Mouse (Mus musculus): ENCODE results near the gene Gm8113. TPM values are rescaled to one million over a fixed set of nuclear protein-coding genes. Genes with fewer than 3 reads are reported as not detected.
"Not testable (repeated sequence)": the region's sequence is repeated elsewhere in the genome, so short reads cannot be mapped to it uniquely, and the experiment has no call there.

Gene Gm8113
- 0.48 to 0.75 TPM in 2 of 3 replicates, not detected in the other for total RNA-seq (2017)

DNA sequence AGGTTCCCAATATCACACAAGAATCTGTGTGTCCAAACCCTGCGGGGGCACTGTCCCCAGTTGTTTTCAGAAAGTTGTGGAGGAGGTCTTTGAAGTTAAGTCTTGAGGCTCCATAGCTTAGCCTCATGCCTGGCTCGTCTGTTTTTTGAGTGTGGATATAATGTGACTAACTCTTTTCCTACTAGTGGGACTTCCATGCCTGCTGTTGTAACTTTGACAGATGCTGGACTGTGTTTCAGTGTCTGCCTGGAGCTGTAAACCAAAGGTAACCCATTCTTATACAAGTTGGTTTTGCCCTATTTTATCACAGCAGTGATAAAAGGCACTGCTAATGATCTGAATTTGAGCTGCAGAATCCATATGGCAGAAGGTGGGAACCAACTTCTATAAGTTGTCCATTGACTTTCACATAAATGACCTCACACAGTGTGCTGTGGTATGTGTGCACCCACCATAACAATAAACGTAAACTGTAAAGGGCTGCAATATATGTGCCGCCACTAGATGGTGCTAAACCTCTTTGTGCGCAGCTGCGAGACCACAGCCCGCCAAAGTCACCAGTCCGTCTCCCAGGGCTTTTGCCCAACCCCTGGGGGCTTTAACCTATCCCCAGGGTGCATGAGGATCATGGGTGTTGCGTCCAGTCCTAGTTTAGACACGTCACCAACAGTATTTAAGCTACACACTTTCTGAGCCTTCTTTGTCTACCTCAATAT is at the start of gene Gm8113:
Gm8113 (plus strand) TSS at position 703 of the 716 bp plus-strand sequence.
- 0 out of 2 replicates have a peak, but pooled peaks have one; percentile 63 for ATAC-seq (replicated peaks; ENCODE audit: insufficient number of reproducible peaks, low FRiP score, low TSS enrichment, poor library complexity, severe bottlenecking)

DNA sequence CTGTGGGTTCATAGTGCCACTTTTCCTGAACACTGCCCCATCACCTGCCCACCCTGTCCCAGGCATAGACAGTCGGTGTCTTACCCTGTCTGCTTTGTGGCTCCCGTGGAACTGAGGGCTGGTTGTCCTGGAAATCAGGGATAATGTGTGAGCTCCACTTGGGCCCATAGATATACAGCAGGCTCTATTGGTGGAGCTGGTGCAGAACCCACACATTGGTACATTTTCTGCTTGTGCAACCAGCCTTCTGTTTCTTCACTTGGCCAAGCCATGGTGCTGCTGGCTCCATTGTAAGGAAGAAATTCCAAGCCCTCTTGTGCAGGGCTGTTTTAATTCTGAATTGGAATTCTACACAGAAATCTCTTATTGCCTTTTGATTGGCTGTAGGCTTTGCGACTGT is 49.8 kb upstream of the Gm8113 start, which contains the start of gene Ear1:
Ear1 (minus strand) TSS at position 101 of the 400 bp plus-strand sequence.
- ATAC-seq (replicated peaks; ENCODE audit: insufficient number of reproducible peaks, low FRiP score, low TSS enrichment, poor library complexity, severe bottlenecking) = not testable (repeated sequence)

DNA sequence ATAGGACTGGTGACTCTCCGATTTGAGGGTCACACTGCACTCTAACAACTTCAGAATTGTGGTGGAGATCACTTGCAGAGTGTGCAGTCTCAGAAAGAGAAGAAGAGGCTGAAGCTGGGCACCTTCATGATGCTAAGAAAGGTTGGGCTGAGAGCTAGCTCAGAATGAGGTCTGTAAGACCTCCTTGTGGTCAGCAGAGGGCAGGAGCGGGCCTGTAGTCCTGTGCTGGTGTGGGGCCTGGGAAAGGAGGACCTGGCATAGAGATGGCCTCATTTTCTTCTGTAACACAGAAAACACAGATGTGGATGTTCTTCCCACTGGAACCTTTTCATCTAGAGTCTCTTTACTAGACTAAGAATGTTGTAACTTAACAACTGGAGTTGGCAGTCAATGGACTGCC is 47.4 kb upstream of the Gm8113 start:
- peak; percentile 87; the same call in 1 of the 2 replicates for ATAC-seq (replicated peaks; ENCODE audit: insufficient number of reproducible peaks, low FRiP score, low TSS enrichment, poor library complexity, severe bottlenecking)

DNA sequence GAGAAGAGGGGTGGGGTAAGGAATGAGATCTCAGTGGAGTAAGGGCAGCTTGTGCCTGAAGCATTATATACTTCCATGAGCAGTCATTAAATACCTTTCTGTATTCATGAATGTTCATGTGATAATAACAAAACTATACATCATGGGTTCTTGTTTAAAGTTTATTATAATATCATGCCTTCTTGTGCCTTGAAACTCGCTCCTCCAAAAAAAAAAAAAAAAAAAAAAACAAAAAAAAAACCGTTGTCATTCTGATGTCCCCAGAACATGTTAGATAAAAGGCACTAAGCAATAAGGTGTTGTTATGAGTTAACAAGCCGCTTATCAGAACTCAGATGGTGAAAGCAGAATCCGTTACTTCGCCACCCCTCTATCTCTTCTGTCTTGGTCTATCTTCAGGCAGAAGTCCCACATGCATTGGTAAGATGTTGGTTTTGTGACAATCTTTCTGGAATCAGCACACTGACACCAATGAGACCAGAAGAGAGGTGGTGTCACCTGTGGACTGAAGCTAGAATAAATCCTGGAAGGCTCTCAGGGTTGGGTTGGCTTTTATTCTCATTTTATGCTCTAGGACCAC is 45.1 kb upstream of the Gm8113 start:
- not testable (repeated sequence) for ATAC-seq (replicated peaks; ENCODE audit: insufficient number of reproducible peaks, low FRiP score, low TSS enrichment, poor library complexity, severe bottlenecking)

DNA sequence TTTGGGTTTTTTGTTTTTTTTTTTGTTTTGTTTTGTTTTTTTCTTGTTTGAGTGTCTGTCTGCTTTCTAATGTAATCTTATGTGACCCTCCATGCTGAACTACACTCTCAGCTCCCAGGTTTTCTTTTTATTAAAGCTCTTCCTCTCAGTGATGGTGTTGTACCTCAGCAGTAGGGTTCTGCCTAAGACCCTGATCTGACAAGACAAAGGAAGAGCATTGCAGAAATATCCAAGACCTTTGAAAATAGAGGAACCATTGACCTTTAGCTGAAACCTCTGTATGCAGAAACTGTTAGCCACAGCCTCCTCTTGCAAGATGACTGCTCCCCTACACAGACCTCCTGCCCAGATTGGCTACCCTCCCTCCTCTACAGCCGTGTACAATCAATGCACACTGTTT is 39.0 kb upstream of the Gm8113 start:
- ATAC-seq (replicated peaks; ENCODE audit: insufficient number of reproducible peaks, low FRiP score, low TSS enrichment, poor library complexity, severe bottlenecking) = not testable (repeated sequence)

DNA sequence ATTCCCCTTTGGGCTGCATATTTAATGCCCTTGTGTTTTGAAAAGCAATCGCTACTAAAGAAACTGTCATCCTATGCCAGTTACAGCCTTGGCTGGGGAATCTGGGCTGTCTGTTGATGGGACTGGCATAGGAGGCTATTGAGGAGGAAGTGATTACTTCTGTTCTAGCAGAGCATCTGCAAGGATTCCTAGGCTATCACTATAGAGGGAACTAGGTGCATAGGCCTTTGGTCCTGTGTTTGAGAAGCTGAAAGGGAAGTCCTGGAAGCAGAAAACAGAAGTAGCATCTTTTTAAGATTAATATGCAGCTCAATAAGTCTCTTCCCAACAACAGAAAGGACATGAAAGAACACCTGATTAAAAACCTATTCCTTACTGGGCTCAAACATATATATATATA is 33.9 kb upstream of the Gm8113 start:
- ATAC-seq (replicated peaks; ENCODE audit: insufficient number of reproducible peaks, low FRiP score, low TSS enrichment, poor library complexity, severe bottlenecking) = peak; percentile 73

DNA sequence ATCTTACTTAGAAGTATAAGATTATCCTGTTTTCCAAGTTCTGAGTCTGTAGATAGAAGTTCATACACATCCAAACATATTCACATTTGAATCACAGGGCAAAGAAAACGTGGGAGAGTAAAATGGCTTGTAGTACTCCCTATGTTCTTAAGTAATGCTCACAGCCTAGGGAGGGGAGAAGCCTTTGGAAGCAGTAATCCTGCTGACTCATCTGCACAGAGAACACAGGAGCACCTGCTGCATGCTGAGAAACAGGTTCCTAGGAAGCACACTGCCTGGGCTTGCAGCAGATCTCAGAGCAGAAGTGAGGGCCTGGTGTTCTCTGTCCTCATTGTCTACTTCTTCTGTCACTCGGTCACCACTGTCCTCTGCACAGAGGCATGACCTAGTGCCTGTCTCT is 29.8 kb upstream of the Gm8113 start:
- ATAC-seq (replicated peaks; ENCODE audit: insufficient number of reproducible peaks, low FRiP score, low TSS enrichment, poor library complexity, severe bottlenecking) = not testable (repeated sequence)

DNA sequence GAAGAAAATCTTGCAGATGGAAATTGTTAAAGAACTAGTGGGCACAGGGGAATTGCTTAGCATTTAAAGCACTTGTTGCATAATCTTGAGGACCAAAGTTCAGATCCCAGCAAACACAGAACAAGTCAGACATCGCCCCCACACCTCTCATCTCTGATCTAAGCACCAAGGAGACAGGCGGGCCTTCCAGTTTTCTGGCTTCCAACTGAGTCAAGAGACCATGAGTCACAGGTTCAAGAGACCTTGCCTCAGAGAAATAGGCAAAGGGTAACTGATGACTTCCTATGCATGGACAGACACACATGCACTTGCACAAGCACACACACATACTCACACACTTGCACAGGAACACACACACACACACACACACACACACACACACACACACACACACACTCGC is 26.6 kb upstream of the Gm8113 start:
- ATAC-seq (replicated peaks; ENCODE audit: insufficient number of reproducible peaks, low FRiP score, low TSS enrichment, poor library complexity, severe bottlenecking) = 0 out of 2 replicates have a peak, but pooled peaks have one; percentile 56

DNA sequence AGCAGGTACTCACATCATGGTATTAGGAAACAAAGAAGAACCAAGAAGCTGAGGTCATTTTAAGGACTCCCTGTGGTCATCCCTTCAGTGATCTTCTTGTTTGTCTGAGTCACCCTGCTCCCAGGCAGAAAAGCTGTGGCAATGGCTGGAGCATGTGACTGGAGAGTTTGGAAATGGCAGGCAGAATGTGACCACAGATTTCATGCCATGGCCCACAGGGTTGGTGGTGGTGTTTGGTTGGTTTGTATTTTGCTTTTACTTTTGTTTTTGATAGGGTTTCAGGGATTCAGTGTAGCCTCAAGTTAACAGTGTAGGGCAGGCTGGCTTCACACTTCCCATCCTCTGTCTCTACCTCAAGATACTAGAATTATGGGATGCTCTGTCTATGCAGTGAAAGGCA is 7.0 kb upstream of the Gm8113 start:
- ATAC-seq (replicated peaks; ENCODE audit: insufficient number of reproducible peaks, low FRiP score, low TSS enrichment, poor library complexity, severe bottlenecking) = not testable (repeated sequence)

DNA sequence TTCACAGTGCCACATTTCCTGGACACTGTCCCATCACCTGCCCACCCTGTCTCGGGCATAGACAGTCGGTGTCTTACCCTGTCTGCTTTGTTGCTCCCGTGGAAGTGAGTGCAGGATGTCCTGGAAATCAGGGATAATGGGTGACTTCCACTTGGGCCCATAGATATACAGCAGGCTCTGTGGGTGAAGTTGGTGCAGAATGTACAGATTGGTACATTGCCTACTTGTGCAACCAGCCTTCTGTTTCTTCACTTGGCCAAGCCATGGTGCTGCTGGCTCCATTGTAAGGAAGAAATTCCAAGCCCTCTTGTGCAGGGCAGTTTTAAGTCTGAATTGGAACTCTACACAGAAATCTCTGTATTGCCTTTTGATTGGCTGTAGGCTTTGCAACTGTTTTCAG is 1.7 kb upstream of the Gm8113 start, which contains the start of gene Ear10:
Ear10 (minus strand) TSS at position 101 of the 400 bp plus-strand sequence.
- not testable (repeated sequence) for ATAC-seq (replicated peaks; ENCODE audit: insufficient number of reproducible peaks, low FRiP score, low TSS enrichment, poor library complexity, severe bottlenecking)

DNA sequence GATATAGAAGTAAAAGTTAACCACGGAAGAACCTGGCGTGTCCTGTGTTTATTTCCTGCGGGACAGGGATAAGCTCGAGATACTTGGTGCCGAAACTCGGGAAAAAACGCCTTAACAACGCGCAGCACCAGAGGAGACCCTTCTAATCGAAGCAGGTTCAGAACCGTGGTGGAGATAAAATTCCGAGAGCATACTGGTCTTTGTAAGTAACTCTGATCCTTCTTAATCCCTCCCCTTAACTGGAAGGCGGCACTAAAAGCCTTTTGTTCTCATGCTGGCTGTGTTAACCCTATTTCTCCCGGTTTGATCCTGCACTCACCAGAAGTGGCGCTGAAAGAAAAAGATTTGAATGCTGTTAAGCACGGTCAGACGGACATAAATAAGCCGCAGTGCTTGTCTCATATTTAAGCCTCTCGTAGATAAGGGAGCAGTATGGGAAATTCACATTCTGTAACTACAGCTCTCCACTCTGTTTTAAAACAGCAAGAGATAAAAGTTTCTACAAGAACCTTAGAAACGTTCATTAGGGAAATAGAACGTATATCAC is 287 bp downstream of the Gm8113 start:
- not testable (repeated sequence) for ATAC-seq (replicated peaks; ENCODE audit: insufficient number of reproducible peaks, low FRiP score, low TSS enrichment, poor library complexity, severe bottlenecking)

DNA sequence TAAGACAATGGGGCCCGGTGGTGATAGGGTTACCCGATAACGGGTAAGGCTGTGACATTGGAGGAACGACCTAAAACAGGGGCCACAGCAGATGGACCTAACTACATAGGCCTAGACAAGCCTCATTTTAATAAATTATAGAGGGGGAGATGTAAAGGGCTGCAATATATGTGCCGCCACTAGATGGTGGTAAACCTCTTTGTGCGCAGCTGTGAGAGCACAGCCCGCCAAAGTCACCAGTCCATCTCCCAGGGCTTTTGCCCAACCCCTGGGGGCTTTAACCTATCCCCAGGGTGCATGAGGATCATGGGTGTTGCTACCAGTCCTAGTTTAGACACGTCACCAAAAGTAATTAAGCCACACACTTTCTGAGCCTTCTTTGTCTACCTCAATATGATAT is 7.8 kb downstream of the Gm8113 start:
- not testable (repeated sequence) for ATAC-seq (replicated peaks; ENCODE audit: insufficient number of reproducible peaks, low FRiP score, low TSS enrichment, poor library complexity, severe bottlenecking)

DNA sequence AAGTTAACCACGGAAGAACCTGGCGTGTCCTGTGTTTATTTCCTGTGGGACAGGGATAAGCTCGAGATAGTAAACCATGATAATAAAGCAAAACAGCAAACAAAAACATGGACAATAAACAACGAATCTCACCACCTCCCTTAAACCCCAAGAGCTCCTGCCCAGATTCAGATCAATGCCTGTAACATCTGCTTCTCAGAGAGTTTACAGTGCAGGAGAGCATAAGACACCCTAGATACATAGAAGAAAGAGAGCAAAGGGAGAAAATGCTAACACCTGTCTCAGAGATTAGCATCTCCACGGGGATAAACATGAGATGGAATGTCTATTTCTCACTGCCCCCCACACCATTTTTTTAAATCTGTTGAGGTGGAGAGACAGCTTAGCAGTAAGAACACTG is 8.2 kb downstream of the Gm8113 start:
- not testable (repeated sequence) for ATAC-seq (replicated peaks; ENCODE audit: insufficient number of reproducible peaks, low FRiP score, low TSS enrichment, poor library complexity, severe bottlenecking)

DNA sequence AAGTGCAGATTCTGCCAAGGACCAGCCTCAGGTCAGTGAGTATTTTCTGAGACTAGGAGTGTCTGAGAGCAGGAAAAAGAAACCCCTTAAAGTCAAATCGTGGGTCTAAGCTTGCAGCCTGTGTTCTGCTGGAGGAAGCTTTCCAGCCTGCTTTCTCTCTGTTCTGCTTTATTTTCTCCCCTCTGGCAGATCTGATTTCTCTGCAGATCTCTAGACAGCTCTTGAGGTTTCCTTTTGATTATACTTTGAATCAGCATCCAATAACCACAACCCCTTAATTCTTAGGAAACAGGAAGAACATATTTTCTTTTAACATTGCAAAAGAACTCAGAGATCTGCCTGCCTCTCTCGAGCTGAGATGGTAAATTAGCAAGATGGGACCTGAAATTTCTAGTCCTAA is 28.2 kb downstream of the Gm8113 start:
- ATAC-seq (replicated peaks; ENCODE audit: insufficient number of reproducible peaks, low FRiP score, low TSS enrichment, poor library complexity, severe bottlenecking) = not testable (repeated sequence)

DNA sequence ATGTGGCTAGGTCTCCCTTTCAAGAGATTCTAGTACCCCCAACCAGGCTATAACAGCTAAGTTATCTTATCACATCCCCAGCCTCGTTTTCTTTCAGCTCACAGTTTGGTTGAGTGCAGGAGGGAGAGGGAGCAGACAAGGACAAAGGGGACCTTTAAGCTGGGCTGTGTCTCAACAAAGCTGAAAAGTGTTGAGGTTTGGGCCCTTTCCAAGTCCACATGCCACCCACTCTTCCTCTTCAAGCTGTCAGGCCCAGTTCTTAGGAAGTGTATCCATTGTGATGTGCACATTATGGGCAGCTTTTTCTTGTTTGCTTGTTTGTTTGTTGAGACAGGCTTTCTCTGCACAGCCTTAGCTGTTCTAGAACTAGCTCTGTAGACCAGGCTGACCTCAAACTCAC is 29.9 kb downstream of the Gm8113 start:
- ATAC-seq (replicated peaks; ENCODE audit: insufficient number of reproducible peaks, low FRiP score, low TSS enrichment, poor library complexity, severe bottlenecking) = not testable (repeated sequence)

DNA sequence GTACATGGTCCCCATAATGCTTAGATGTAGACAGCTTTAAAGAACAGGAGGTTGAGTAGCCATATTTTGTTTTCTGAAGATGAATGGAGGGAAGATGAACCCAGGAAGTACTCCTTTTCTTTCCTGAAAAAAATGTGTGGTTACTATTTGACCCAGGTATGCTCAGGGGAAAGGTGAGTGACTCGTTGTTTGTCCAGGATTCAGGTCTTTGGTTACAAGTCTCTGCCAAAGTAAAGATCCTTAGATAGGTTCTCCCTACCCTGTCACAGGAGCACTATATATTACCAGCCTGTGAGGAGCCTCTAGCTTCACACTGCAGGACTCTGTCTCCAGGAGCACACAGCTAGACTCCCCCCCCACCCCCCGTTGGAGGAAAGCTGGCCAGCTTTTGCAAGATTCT is 31.6 kb downstream of the Gm8113 start, which contains the start of gene Ang5:
Ang5 (plus strand) TSS at position 301 of the 400 bp plus-strand sequence.
- ATAC-seq (replicated peaks; ENCODE audit: insufficient number of reproducible peaks, low FRiP score, low TSS enrichment, poor library complexity, severe bottlenecking) = not testable (repeated sequence)
